8 mouse cellular contexts compared by ENCODE assay signal in genomic region chr11:93955256-93956150, GRCm38 (mm10). TPM values are rescaled to one million over a fixed set of nuclear protein-coding genes. Genes with fewer than 3 reads are reported as not detected.
DNase-seq lines count a peak whose midpoint lies in the region; ATAC-seq and TF ChIP-seq lines count a peak whose summit lies in the region.

No protein-coding gene starts in this region.

- peak overlapping the region; percentile 90 for H3K27ac ChIP-seq in forebrain, embryonic 15.5 days (replicated peaks)
- H3K27ac ChIP-seq in neural tube, embryonic 14.5 days (ENCODE audit: low read depth, low read length): peak overlapping the region; percentile 76

- H3K4me1 ChIP-seq in G1E (ENCODE audit: insufficient read depth, low read depth, low read length): peaks cover 59% of the 10 kb centered on the region
- peaks cover 29% of the 10 kb centered on the region for H3K4me1 ChIP-seq in forebrain, embryonic 15.5 days
- peaks cover 8% of the 10 kb centered on the region; the same call in 1 of the 2 replicates for H3K4me1 ChIP-seq in neural tube, embryonic 14.5 days (ENCODE audit: control insufficient read depth, insufficient read depth, low read length)

- TF ChIP-seq CTCF in G1E (IDR thresholded peaks at IDR 0.05; ENCODE audit: low read depth, low read length): no peak

- H3K4me3 ChIP-seq in G1E (ENCODE audit: low read depth, low read length): peak overlapping the region; percentile 80
- H3K4me3 ChIP-seq in forebrain, embryonic 15.5 days: peak overlapping the region; percentile 87
- H3K4me3 ChIP-seq in neural tube, embryonic 14.5 days (ENCODE audit: low read depth, low read length): peak overlapping the region; percentile 51

- H3K36me3 ChIP-seq in G1E (replicated peaks): peaks cover 82% of the 10 kb centered on the region
- H3K36me3 ChIP-seq in forebrain, embryonic 15.5 days: peaks cover 45% of the 10 kb centered on the region
- H3K36me3 ChIP-seq in neural tube, embryonic 14.5 days (ENCODE audit: control insufficient read depth, insufficient read depth, low read length): peaks cover 28% of the 10 kb centered on the region

- DNase-seq in G1E (ENCODE audit: low spot score): peak; percentile 91
- DNase-seq in cerebellum, adult 11-12 months: peak; percentile 83
- peak; percentile 93 for DNase-seq in heart, postnatal 25 days (ENCODE audit: low spot score)
- peak; percentile 85 to 88 for DNase-seq in layer of hippocampus, adult 18-20 months (ENCODE audit: low spot score in 2 of 2)
- peak; percentile 96 to 97 for DNase-seq in lung, adult 18-20 months
- peak; percentile 94 for DNase-seq in testis, postnatal 10 days (ENCODE audit: low spot score)

- ATAC-seq in G1E (ENCODE audit: extremely low read depth, insufficient number of reproducible peaks, low FRiP score, poor library complexity, severe bottlenecking): peak; percentile 94
- ATAC-seq in forebrain, embryonic 15.5 days (replicated peaks): peak; percentile 98
- peak; percentile 96 for ATAC-seq in neural tube, embryonic 14.5 days (ENCODE audit: low read depth)

- no peaks in the 10 kb centered on the region for H3K27me3 ChIP-seq in G1E (ENCODE audit: insufficient read depth, low read length)
- H3K27me3 ChIP-seq in forebrain, embryonic 15.5 days: no peaks in the 10 kb centered on the region
- no peaks in the 10 kb centered on the region for H3K27me3 ChIP-seq in neural tube, embryonic 14.5 days (ENCODE audit: control insufficient read depth, insufficient read depth, low read length)

- H3K9me3 ChIP-seq in G1E (replicated peaks): no peaks in the 10 kb centered on the region
- H3K9me3 ChIP-seq in forebrain, embryonic 15.5 days: no peaks in the 10 kb centered on the region
- no peaks in the 10 kb centered on the region for H3K9me3 ChIP-seq in neural tube, embryonic 14.5 days (ENCODE audit: control insufficient read depth, low read length)

- intact Hi-C loops in heart, postnatal 25 days (cut with DNase I): loop anchor here (5.0 kb wide), 1 partner anchor 42 kb away; the partner anchor contains the start of gene Spag9

- WGBS in forebrain, embryonic 15.5 days: under 1% methylated on average over 64 of the region's 67 CpGs
- under 1% methylated on average over 61 of the region's 67 CpGs for WGBS in neural tube, embryonic 14.5 days

- H3K4me2 ChIP-seq in forebrain, embryonic 15.5 days (replicated peaks): peak overlapping the region; percentile 96
- H3K4me2 ChIP-seq in neural tube, embryonic 14.5 days (ENCODE audit: low read depth, low read length): peak overlapping the region; percentile 93

- H3K9ac ChIP-seq in forebrain, embryonic 15.5 days (replicated peaks): peak overlapping the region; percentile 77
- H3K9ac ChIP-seq in neural tube, embryonic 14.5 days (replicated peaks; ENCODE audit: low read depth, low read length): peak overlapping the region; percentile 56

RNA-seq across cellular contexts. Expression of gene Nme2, which starts 0.6 kb away (rescaled TPM):
- 23.6 and 29.3 TPM in 2 replicates for total RNA-seq in G1E (2014; fragmentation: Nextera tagmentation)
- total RNA-seq in G1E (2017): 144 and 162 TPM in 2 replicates
- polyA plus RNA-seq in G1E (2012): 131 and 161 TPM in 2 replicates
- polyA plus RNA-seq in forebrain, embryonic 15.5 days (2015; fragmentation: Nextera tagmentation; extraction: Ambion mirVana): 105 and 106 TPM in 2 replicates
- total RNA-seq in heart, postnatal 25 days (2021): 1,000 to 10,000 TPM; 1,044 to 1,063 TPM
- 10 to 100 TPM; 76.6 to 90.3 TPM for total RNA-seq in layer of hippocampus, adult 18-20 months (2021)
- 74.2 and 85.2 TPM in 2 replicates for polyA plus RNA-seq in neural tube, embryonic 14.5 days (2014; fragmentation: Nextera tagmentation; extraction: Ambion mirVana)

RNA-seq across cellular contexts. Expression of gene Gm20390, which starts 12.6 kb away (rescaled TPM):
- total RNA-seq in G1E (2014; fragmentation: Nextera tagmentation) (34.7 and 48.9 TPM in 2 replicates), G1E (2017) (not detected in 2 replicates)
- 246 and 259 TPM in 2 replicates for polyA plus RNA-seq in G1E (2012)
- 363 and 387 TPM in 2 replicates for polyA plus RNA-seq in forebrain, embryonic 15.5 days (2015; fragmentation: Nextera tagmentation; extraction: Ambion mirVana)
- total RNA-seq in heart, postnatal 25 days (2021): 10 to 100 TPM; 15.9 to 21.2 TPM
- total RNA-seq in layer of hippocampus, adult 18-20 months (2021): 100 to 1,000 TPM; 108 to 113 TPM
- 295 and 298 TPM in 2 replicates for polyA plus RNA-seq in neural tube, embryonic 14.5 days (2014; fragmentation: Nextera tagmentation; extraction: Ambion mirVana)

RNA-seq across cellular contexts. Expression of gene Nme1, which starts 12.8 kb away (rescaled TPM):
- total RNA-seq in G1E (2014; fragmentation: Nextera tagmentation): 30.4 and 59.1 TPM in 2 replicates
- total RNA-seq in G1E (2017): 142 and 179 TPM in 2 replicates
- 6.5 and 7.7 TPM in 2 replicates for polyA plus RNA-seq in G1E (2012)
- polyA plus RNA-seq in forebrain, embryonic 15.5 days (2015; fragmentation: Nextera tagmentation; extraction: Ambion mirVana): 312 and 316 TPM in 2 replicates
- 10 to 100 TPM; 12.9 to 15.5 TPM for total RNA-seq in heart, postnatal 25 days (2021)
- total RNA-seq in layer of hippocampus, adult 18-20 months (2021): 10 to 100 TPM; 65.8 to 73.3 TPM
- 335 and 444 TPM in 2 replicates for polyA plus RNA-seq in neural tube, embryonic 14.5 days (2014; fragmentation: Nextera tagmentation; extraction: Ambion mirVana)

RNA-seq across cellular contexts. Expression of gene Spag9, which starts 40.4 kb away (rescaled TPM):
- total RNA-seq in G1E (2014; fragmentation: Nextera tagmentation): 60.0 and 65.0 TPM in 2 replicates
- 43.8 and 53.3 TPM in 2 replicates for total RNA-seq in G1E (2017)
- 10.5 and 15.3 TPM in 2 replicates for polyA plus RNA-seq in G1E (2012)
- polyA plus RNA-seq in forebrain, embryonic 15.5 days (2015; fragmentation: Nextera tagmentation; extraction: Ambion mirVana): 90.9 and 96.7 TPM in 2 replicates
- total RNA-seq in heart, postnatal 25 days (2021): 100 to 1,000 TPM; 132 to 139 TPM
- total RNA-seq in layer of hippocampus, adult 18-20 months (2021): 100 to 1,000 TPM; 212 to 219 TPM
- polyA plus RNA-seq in neural tube, embryonic 14.5 days (2014; fragmentation: Nextera tagmentation; extraction: Ambion mirVana): 126 and 129 TPM in 2 replicates

Comparison
In these comparisons a context has a peak if more than half of its experiments do, and no peak if none do; other contexts are left out.
1. Peak in every context shown above with its lines: DNase-seq, ATAC-seq, H3K4me3 ChIP-seq and H3K27ac ChIP-seq.
2. RNA of gene Nme2, which starts 0.6 kb away (total RNA-seq): 1,044 to 1,063 TPM in heart, postnatal 25 days; 23.6 to 162 TPM in G1E and 76.6 to 90.3 TPM in layer of hippocampus, adult 18-20 months; every median in the first group is over 4 times any median in the second.